Mouse (Mus musculus): Measurements from ENCODE around the gene Prkn. TPM values are rescaled to one million over a fixed set of nuclear protein-coding genes. Genes with fewer than 3 reads are reported as not detected.

Prkn gene
- total and polyA plus RNA-seq, 3 experiments, result 0.86 to 5.7 (median 2.3) TPM

DNA sequence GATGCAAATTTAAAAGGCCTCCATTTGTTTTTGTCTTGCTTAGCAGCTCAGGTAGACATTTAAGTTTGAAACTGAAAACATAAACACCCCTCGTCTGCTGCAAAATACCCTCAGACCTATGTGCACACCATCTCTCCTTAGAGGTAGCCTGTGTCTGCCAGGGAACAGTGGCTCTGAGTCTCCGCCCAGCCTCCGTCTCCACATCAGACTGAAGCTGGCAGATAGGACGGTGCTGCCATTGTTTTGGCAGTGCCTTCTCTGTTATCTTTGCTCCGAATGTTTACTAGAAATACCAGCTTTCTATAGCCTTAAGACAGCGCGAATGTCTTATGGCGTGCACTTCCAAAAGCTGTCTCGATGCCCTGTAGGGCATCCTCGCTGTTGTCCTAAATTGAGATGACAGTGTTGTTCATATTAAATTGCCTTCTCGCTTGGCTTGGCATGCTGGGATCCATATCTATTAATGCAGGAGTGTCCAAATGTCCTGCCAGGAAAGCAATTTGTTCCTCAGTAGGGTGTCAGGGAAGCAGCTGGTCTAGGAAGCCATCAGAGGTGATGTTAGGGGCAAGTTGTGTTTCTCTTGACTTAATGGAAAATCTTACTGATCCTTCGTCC lies 1047.5 kb downstream of the Prkn start:
- ATAC-seq (ENCODE audit: extremely low read depth, insufficient number of reproducible peaks, low FRiP score, poor library complexity, severe bottlenecking), result no peak
- no peak for DNase-seq (ENCODE audit: low spot score)
- Histone ChIP-seq H3K9me3 (replicated peaks) (no peaks in the 10 kb centered on the region), H3K27me3 (ENCODE audit: insufficient read depth, low read length) (peaks cover 19% of the 10 kb centered on the region), H3K4me3 (ENCODE audit: low read depth, low read length) (no peak overlapping the region), H3K36me3 (replicated peaks) (no peaks in the 10 kb centered on the region), H3K4me1 (ENCODE audit: insufficient read depth, low read depth, low read length) (no peaks in the 10 kb centered on the region)
- TF ChIP-seq CTCF (IDR thresholded peaks at IDR 0.05; ENCODE audit: low read depth, low read length) (no peak), GATA2 (IDR thresholded peaks at IDR 0.05; ENCODE audit: borderline replicate concordance, low read depth, low read length) (no peak), POLR2AphosphoS5 (IDR thresholded peaks at IDR 0.05; ENCODE audit: insufficient replicate concordance, low read depth, low read length) (no peak), TAL1 (conservative IDR thresholded peaks at IDR 0.05; ENCODE audit: low read depth, low read length) (no peak), GATA1 (IDR thresholded peaks at IDR 0.05; ENCODE audit: borderline replicate concordance, low read length) (no peak)

- DNase-seq (ENCODE audit: low spot score) (no peak), ATAC-seq (ENCODE audit: extremely low read depth, insufficient number of reproducible peaks, low FRiP score, poor library complexity, severe bottlenecking) (no peak)
- no peak for TF ChIP-seq GATA2 (IDR thresholded peaks at IDR 0.05; ENCODE audit: borderline replicate concordance, low read depth, low read length)
- TF ChIP-seq CTCF (IDR thresholded peaks at IDR 0.05; ENCODE audit: low read depth, low read length), result no peak
- TF ChIP-seq TAL1 (conservative IDR thresholded peaks at IDR 0.05; ENCODE audit: low read depth, low read length), result no peak
- TF ChIP-seq POLR2AphosphoS5 (IDR thresholded peaks at IDR 0.05; ENCODE audit: insufficient replicate concordance, low read depth, low read length), result no peak
- TF ChIP-seq GATA1 (IDR thresholded peaks at IDR 0.05; ENCODE audit: borderline replicate concordance, low read length), result no peak
- peaks cover 21% of the 10 kb centered on the region for H3K27me3 ChIP-seq (ENCODE audit: insufficient read depth, low read length)
- no peak overlapping the region for H3K4me3 ChIP-seq (ENCODE audit: low read depth, low read length)
- no peaks in the 10 kb centered on the region for H3K4me1 ChIP-seq (ENCODE audit: insufficient read depth, low read depth, low read length)
- no peaks in the 10 kb centered on the region for H3K9me3 ChIP-seq (replicated peaks)
- no peaks in the 10 kb centered on the region for H3K36me3 ChIP-seq (replicated peaks)
These were observed 1048.6 kb downstream of the Prkn start for GRCm38 (mm10) chr17:11888806-11889205.

GRCm38 (mm10) chr17:11900300-11900699 lies 1060.1 kb downstream of the Prkn start:
- peaks cover 15% of the 10 kb centered on the region; the same call in 1 of the 2 replicates for H3K27me3 ChIP-seq (ENCODE audit: insufficient read depth, low read length)
- H3K9me3 ChIP-seq (replicated peaks), result no peaks in the 10 kb centered on the region
- H3K36me3 ChIP-seq (replicated peaks), result no peaks in the 10 kb centered on the region
- no peak overlapping the region for H3K4me3 ChIP-seq (ENCODE audit: low read depth, low read length)
- DNase-seq (ENCODE audit: low spot score), result no peak
- TF ChIP-seq POLR2AphosphoS5 (IDR thresholded peaks at IDR 0.05; ENCODE audit: insufficient replicate concordance, low read depth, low read length), result no peak
- no peaks in the 10 kb centered on the region for H3K4me1 ChIP-seq (ENCODE audit: insufficient read depth, low read depth, low read length)
- no peak for ATAC-seq (ENCODE audit: extremely low read depth, insufficient number of reproducible peaks, low FRiP score, poor library complexity, severe bottlenecking)

- H3K27me3 ChIP-seq (ENCODE audit: insufficient read depth, low read length), result peaks cover 8% of the 10 kb centered on the region; the same call in 1 of the 2 replicates
- H3K4me3 ChIP-seq (ENCODE audit: low read depth, low read length), result no peak overlapping the region
- H3K9me3 ChIP-seq (replicated peaks), result no peaks in the 10 kb centered on the region
- TF ChIP-seq GATA1 (IDR thresholded peaks at IDR 0.05; ENCODE audit: borderline replicate concordance, low read length) (no peak), TAL1 (conservative IDR thresholded peaks at IDR 0.05; ENCODE audit: low read depth, low read length) (no peak), GATA2 (IDR thresholded peaks at IDR 0.05; ENCODE audit: borderline replicate concordance, low read depth, low read length) (no peak), CTCF (IDR thresholded peaks at IDR 0.05; ENCODE audit: low read depth, low read length) (no peak), POLR2AphosphoS5 (IDR thresholded peaks at IDR 0.05; ENCODE audit: insufficient replicate concordance, low read depth, low read length) (no peak)
- no peaks in the 10 kb centered on the region for H3K36me3 ChIP-seq (replicated peaks)
- no peaks in the 10 kb centered on the region for H3K4me1 ChIP-seq (ENCODE audit: insufficient read depth, low read depth, low read length)
- ATAC-seq (ENCODE audit: extremely low read depth, insufficient number of reproducible peaks, low FRiP score, poor library complexity, severe bottlenecking) (no peak), DNase-seq (ENCODE audit: low spot score) (no peak)
These were observed 1061.5 kb downstream of the Prkn start for GRCm38 (mm10) chr17:11901731-11902130.

DNA sequence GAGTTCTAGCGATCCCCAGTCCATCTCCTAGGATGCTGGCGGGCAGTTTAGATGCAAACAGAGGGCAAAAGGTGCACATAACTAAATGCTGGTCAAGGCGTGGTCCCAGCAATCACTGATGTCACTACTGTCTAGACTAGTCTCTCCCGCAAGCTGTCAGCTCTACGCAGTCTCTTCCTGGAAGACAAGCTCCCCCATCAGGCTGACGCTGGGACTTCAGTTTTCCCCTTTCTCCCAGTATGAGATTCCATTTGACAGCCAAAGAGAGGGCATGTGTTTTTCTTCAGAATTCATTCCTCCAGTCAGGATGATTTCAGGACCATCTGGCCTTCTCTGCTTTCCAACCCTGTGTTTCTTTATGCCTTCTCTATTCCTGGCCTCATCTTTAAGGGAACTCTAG lies 1062.8 kb downstream of the Prkn start:
- TF ChIP-seq GATA1 (IDR thresholded peaks at IDR 0.05; ENCODE audit: borderline replicate concordance, low read length) (no peak), POLR2AphosphoS5 (IDR thresholded peaks at IDR 0.05; ENCODE audit: insufficient replicate concordance, low read depth, low read length) (no peak), TAL1 (conservative IDR thresholded peaks at IDR 0.05; ENCODE audit: low read depth, low read length) (no peak), CTCF (IDR thresholded peaks at IDR 0.05; ENCODE audit: low read depth, low read length) (no peak), GATA2 (IDR thresholded peaks at IDR 0.05; ENCODE audit: borderline replicate concordance, low read depth, low read length) (no peak)
- peaks cover 6% of the 10 kb centered on the region; the same call in 1 of the 2 replicates for H3K27me3 ChIP-seq (ENCODE audit: insufficient read depth, low read length)
- no peaks in the 10 kb centered on the region for H3K9me3 ChIP-seq (replicated peaks)
- H3K36me3 ChIP-seq (replicated peaks), result no peaks in the 10 kb centered on the region
- DNase-seq (ENCODE audit: low spot score) (no peak), ATAC-seq (ENCODE audit: extremely low read depth, insufficient number of reproducible peaks, low FRiP score, poor library complexity, severe bottlenecking) (no peak)
- H3K4me1 ChIP-seq (ENCODE audit: insufficient read depth, low read depth, low read length), result no peaks in the 10 kb centered on the region
- H3K4me3 ChIP-seq (ENCODE audit: low read depth, low read length), result no peak overlapping the region

DNA sequence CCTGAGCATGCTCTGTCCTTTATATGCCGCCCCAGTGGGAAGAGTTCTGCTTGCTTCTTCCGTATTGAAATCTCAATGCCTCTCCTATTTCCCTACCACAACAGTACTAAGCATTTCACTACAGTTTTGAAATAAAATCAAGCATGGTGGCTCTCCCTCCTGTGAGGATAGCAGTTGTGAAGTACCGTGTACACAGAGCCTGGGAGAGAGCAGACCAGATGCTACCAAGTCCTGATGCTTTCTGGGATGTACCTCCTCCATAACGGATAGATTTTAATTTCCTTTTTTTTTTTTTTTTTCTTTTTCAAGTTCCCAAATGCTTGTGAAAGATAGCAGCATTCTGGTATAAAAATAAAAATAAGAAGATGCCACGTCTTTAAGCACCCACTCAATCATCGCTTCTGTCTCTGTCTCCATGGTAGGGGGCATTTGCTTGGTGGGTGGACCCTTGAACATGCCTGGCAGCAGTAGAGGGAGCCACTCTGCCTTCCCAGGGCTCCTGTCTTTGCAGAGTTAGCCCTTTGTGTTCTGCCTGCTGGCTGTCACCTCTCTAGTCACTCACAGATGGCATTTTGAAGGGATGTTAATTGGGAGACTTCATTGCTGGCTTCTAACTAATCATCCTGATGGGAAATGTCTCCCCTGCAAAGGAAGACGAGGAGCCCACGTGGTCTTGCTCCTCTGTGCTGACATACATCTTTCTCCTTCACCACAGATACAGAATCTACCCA lies 1070.6 kb downstream of the Prkn start:
- no peak overlapping the region for H3K4me3 ChIP-seq (ENCODE audit: low read depth, low read length)
- no peaks in the 10 kb centered on the region for H3K4me1 ChIP-seq (ENCODE audit: insufficient read depth, low read depth, low read length)
- H3K9me3 ChIP-seq (replicated peaks), result no peaks in the 10 kb centered on the region
- no peak for DNase-seq (ENCODE audit: low spot score)
- ATAC-seq (ENCODE audit: extremely low read depth, insufficient number of reproducible peaks, low FRiP score, poor library complexity, severe bottlenecking), result no peak
- TF ChIP-seq TAL1 (conservative IDR thresholded peaks at IDR 0.05; ENCODE audit: low read depth, low read length) (no peak), GATA1 (IDR thresholded peaks at IDR 0.05; ENCODE audit: borderline replicate concordance, low read length) (no peak), CTCF (IDR thresholded peaks at IDR 0.05; ENCODE audit: low read depth, low read length) (no peak), GATA2 (IDR thresholded peaks at IDR 0.05; ENCODE audit: borderline replicate concordance, low read depth, low read length) (no peak), POLR2AphosphoS5 (IDR thresholded peaks at IDR 0.05; ENCODE audit: insufficient replicate concordance, low read depth, low read length) (no peak)
- no peaks in the 10 kb centered on the region for H3K36me3 ChIP-seq (replicated peaks)
- peaks cover 25% of the 10 kb centered on the region for H3K27me3 ChIP-seq (ENCODE audit: insufficient read depth, low read length)

All from G1E (cell line).